Mouse (Mus musculus) heart, postnatal 0 days (tissue): Measurements from ENCODE around the gene Fig4. TPM values are rescaled to one million over a fixed set of nuclear protein-coding genes. Genes with fewer than 3 reads are reported as not detected.

ENCODE experiments used
- ATAC-seq: fragments of 200-750 bp; cut with Nextera tagmentation; 2 replicates; pipeline ENCODE4 v1.8.0; 2017; ENCODE audit warnings: low read depth, moderate number of reproducible peaks, moderate library complexity; ENCODE audit not compliant: insufficient read depth
- DNase-seq: peaks from one replicate; pipeline ENCODE4 v3.0.0-alpha.2; 2016; ENCODE audit warnings: low spot score
- H3K27ac ChIP-seq: fragments of 300-500 bp; sonication (generic); 2 replicates; pipeline ENCODE4 v1.5.1; 2014; ENCODE audit warnings: low read depth, mild to moderate bottlenecking
- H3K27me3 ChIP-seq: fragments of 300-500 bp; sonication (generic); 2 replicates; pipeline ENCODE4 v1.6.1; 2014; ENCODE audit warnings: low read length, mixed read lengths; ENCODE audit not compliant: control insufficient read depth, insufficient read depth
- H3K36me3 ChIP-seq: fragments of 300-500 bp; sonication (generic); replicated peaks from 2 replicates; pipeline ENCODE4 v1.6.1; 2014; ENCODE audit warnings: low read length, mixed read lengths; ENCODE audit not compliant: control insufficient read depth, insufficient read depth
- H3K4me1 ChIP-seq: fragments of 300-500 bp; sonication (generic); 2 replicates; pipeline ENCODE4 v1.6.1; 2014; ENCODE audit warnings: antibody characterized with exemption; ENCODE audit not compliant: control insufficient read depth, insufficient read depth
- H3K4me2 ChIP-seq: fragments of 300-500 bp; sonication (generic); 2 replicates; pipeline ENCODE4 v1.6.1; 2014; ENCODE audit warnings: low read depth, mild to moderate bottlenecking, low read length, moderate library complexity
- H3K4me3 ChIP-seq: fragments of 300-500 bp; sonication (generic); 2 replicates; pipeline ENCODE4 v1.5.1; 2014; ENCODE audit warnings: low read depth, low read length
- H3K9ac ChIP-seq: fragments of 300-500 bp; sonication (generic); replicated peaks from 2 replicates; pipeline ENCODE4 v1.6.1; 2014; ENCODE audit warnings: low read depth, low read length, mixed read lengths
- H3K9me3 ChIP-seq: fragments of 300-500 bp; sonication (generic); replicated peaks from 2 replicates; pipeline ENCODE4 v1.6.1; 2016; ENCODE audit warnings: low read length; ENCODE audit not compliant: control insufficient read depth
- CTCF ChIP-seq: IDR thresholded peaks from 2 replicates; pipeline ENCODE4 v1.5.1; 2016; ENCODE audit warnings: antibody characterized with exemption, control low read depth, low read depth
- EP300 ChIP-seq: IDR thresholded peaks from 2 replicates; pipeline ENCODE4 v1.6.1; 2016; ENCODE audit warnings: antibody characterized with exemption, low read depth
- WGBS: fragments of 180-500 bp; shearing (Covaris S2); extraction: QIAGEN DNeasy Blood & Tissue Kit; methylation state at CpG from one replicate; pipeline ENCODE4 v1.1.7; 2014; 5-methylcytosine and 5-hydroxymethylcytosine counted together
- polyA plus RNA-seq: library from polyadenylated mRNA; unstranded; fragments of >200 nt; fragmentation: Nextera tagmentation; extraction: Ambion mirVana; gene quantifications from 2 replicates; pipeline ENCODE4 v1.2.1, GENCODE M21; 2015
- total RNA-seq: library from RNA; depleted of rRNA; stranded (reverse); fragments of >200 nt; gene quantifications from 2 replicates; pipeline ENCODE4 v1.2.3, GENCODE M21; 2014; ENCODE audit warnings: low replicate concordance

Gene Fig4
- total and polyA plus RNA-seq, 2 experiments from 2014 or later = 55.5 to 78.9 TPM

DNA sequence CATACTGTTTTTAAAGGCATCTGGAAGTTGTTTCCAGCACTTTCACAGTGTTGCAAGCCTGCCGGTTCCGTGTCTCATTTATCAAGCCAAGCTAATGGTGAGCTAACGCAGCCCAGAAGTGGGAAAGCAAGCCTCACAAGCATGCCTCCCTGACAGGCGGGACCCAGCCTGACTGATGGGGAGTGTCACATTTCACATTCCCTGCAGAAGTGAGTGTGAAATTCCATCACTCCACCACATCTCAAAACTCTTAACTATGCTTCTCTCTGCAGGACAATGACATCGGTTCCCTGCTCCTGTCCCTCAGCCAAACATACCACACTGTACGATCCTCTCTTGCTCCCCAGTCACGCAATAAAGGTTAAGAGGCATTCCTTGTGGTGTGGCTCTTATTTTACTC, 10.0 kb downstream of the Fig4 start:
- Histone ChIP-seq H3K27ac (peak overlapping the region; percentile 97), H3K4me3 (peak overlapping the region; percentile 15), H3K9ac (peak overlapping the region; percentile 35; the same call in 1 of the 2 replicates), H3K9me3 (no peaks in the 10 kb centered on the region), H3K4me2 (peak overlapping the region; percentile 44), H3K27me3 (no peaks in the 10 kb centered on the region), H3K4me1 (peaks cover 30% of the 10 kb centered on the region), H3K36me3 (no peaks in the 10 kb centered on the region)
- TF ChIP-seq CTCF = no peak
- TF ChIP-seq EP300 = peak; percentile 89
- peak; percentile 92 for ATAC-seq
- DNase-seq = peak; percentile 95
- 4% methylated on average over 7 of the region's 7 CpGs for WGBS

- ATAC-seq (no peak), DNase-seq (no peak)
- Histone ChIP-seq H3K4me1 (peaks cover 30% of the 10 kb centered on the region), H3K9ac (no peak overlapping the region), H3K4me2 (no peak overlapping the region), H3K36me3 (no peaks in the 10 kb centered on the region), H3K27ac (no peak overlapping the region), H3K27me3 (no peaks in the 10 kb centered on the region), H3K9me3 (no peaks in the 10 kb centered on the region), H3K4me3 (no peak overlapping the region)
- TF ChIP-seq EP300 = no peak
- TF ChIP-seq CTCF = no peak
- 78% methylated on average over 2 of the region's 2 CpGs for WGBS
These were observed 12.0 kb downstream of the Fig4 start for GRCm38 (mm10) chr10:41291021-41291420.

GRCm38 (mm10) chr10:41288771-41289415, 14.2 kb downstream of the Fig4 start:
- WGBS = 40% methylated on average over 16 of the region's 16 CpGs
- peaks cover 16% of the 10 kb centered on the region for H3K36me3 ChIP-seq
- no peaks in the 10 kb centered on the region for H3K27me3 ChIP-seq
- H3K9me3 ChIP-seq = no peaks in the 10 kb centered on the region
- ATAC-seq = peak; percentile 62
- peak; percentile 85 for DNase-seq
- H3K4me2 ChIP-seq = 0 out of 2 replicates have a peak overlapping the region, but pooled peaks have one; percentile 10
- H3K4me3 ChIP-seq = no peak overlapping the region
- TF ChIP-seq CTCF (peak; percentile 92), EP300 (no peak)
- H3K9ac ChIP-seq = no peak overlapping the region
- H3K4me1 ChIP-seq = peaks cover 17% of the 10 kb centered on the region
- no peak overlapping the region for H3K27ac ChIP-seq

GRCm38 (mm10) chr10:41288074-41288473, 15.0 kb downstream of the Fig4 start:
- no peak overlapping the region for H3K4me2 ChIP-seq
- peaks cover 24% of the 10 kb centered on the region for H3K36me3 ChIP-seq
- WGBS = 49% methylated on average over 1 of the region's 1 CpGs
- TF ChIP-seq EP300 = no peak
- no peak for TF ChIP-seq CTCF
- no peak for DNase-seq
- peaks cover 11% of the 10 kb centered on the region for H3K4me1 ChIP-seq
- H3K27ac ChIP-seq = no peak overlapping the region
- no peaks in the 10 kb centered on the region for H3K9me3 ChIP-seq
- no peaks in the 10 kb centered on the region for H3K27me3 ChIP-seq
- no peak overlapping the region for H3K4me3 ChIP-seq
- H3K9ac ChIP-seq = no peak overlapping the region
- no peak for ATAC-seq

DNA sequence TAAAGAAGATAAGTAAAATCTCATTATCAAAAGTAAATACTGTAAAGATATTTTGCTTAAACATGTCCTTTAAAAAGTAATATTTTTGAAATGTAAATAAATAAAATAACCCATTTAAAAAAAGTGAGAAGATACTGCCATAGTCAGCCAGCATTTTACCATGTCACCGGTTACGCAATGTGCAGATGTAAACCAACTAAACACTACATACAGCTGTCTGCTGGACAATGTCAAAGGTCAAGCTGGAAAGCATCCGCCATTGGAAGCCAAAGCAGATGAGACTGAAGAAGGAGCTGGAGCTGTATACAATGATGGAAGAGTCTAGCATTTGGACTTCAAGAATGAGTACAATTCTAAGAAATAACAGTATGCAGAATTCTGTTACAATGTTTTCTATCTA, 15.4 kb downstream of the Fig4 start:
- ATAC-seq (no peak), DNase-seq (no peak)
- H3K9me3 ChIP-seq = no peaks in the 10 kb centered on the region
- H3K36me3 ChIP-seq = peaks cover 29% of the 10 kb centered on the region
- H3K4me1 ChIP-seq = peaks cover 11% of the 10 kb centered on the region
- 90% methylated on average over 3 of the region's 3 CpGs for WGBS
- H3K27ac ChIP-seq = no peak overlapping the region
- no peak for TF ChIP-seq CTCF
- no peak overlapping the region for H3K9ac ChIP-seq
- H3K4me3 ChIP-seq = no peak overlapping the region
- H3K27me3 ChIP-seq = no peaks in the 10 kb centered on the region
- H3K4me2 ChIP-seq = no peak overlapping the region

- no peak overlapping the region for H3K27ac ChIP-seq
- H3K9me3 ChIP-seq = no peaks in the 10 kb centered on the region
- no peak for TF ChIP-seq CTCF
- no peak for TF ChIP-seq EP300
- H3K27me3 ChIP-seq = no peaks in the 10 kb centered on the region
- no peak overlapping the region for H3K9ac ChIP-seq
- 84% methylated on average over 2 of the region's 2 CpGs for WGBS
- ATAC-seq = no peak
- H3K4me1 ChIP-seq = peaks cover 6% of the 10 kb centered on the region; the same call in 1 of the 2 replicates
- no peak overlapping the region for H3K4me2 ChIP-seq
- H3K36me3 ChIP-seq = peaks cover 39% of the 10 kb centered on the region
- H3K4me3 ChIP-seq = no peak overlapping the region
- DNase-seq = no peak
These were observed 21.0 kb downstream of the Fig4 start for GRCm38 (mm10) chr10:41282086-41282485.
